Mouse (Mus musculus): ENCODE results near the gene Krtap10-10.

The Krtap10-10 gene

GRCm38 (mm10) chr10:77869651-77870050 is 33.9 kb downstream of the Krtap10-10 start:
- no peak for DNase-seq

GRCm38 (mm10) chr10:77878985-77879384 is 43.2 kb downstream of the Krtap10-10 start:
- DNase-seq = peak; percentile 37

DNA sequence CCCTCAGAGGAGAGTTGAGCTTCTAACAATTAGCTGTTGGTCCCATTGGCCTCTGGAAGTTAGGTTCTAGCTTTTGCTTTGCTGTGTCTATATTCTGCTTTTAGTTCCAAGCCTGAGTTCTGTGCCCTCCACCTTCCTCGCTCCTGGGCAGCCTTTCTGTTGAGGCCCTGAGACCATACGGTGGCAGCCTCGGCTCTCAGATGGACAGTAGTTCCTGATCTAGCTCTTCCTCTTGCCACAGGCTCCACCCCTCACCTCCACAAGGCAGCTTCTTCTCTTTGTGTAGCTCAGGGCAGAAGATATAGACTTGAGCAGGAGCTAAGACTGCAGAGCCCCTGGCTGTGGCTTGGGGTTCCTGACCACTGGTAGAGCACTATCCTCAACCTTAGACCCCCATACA is 44.6 kb downstream of the Krtap10-10 start:
- no peak for DNase-seq

GRCm38 (mm10) chr10:77882553-77882952 is 46.8 kb downstream of the Krtap10-10 start:
- no peak for DNase-seq

DNA sequence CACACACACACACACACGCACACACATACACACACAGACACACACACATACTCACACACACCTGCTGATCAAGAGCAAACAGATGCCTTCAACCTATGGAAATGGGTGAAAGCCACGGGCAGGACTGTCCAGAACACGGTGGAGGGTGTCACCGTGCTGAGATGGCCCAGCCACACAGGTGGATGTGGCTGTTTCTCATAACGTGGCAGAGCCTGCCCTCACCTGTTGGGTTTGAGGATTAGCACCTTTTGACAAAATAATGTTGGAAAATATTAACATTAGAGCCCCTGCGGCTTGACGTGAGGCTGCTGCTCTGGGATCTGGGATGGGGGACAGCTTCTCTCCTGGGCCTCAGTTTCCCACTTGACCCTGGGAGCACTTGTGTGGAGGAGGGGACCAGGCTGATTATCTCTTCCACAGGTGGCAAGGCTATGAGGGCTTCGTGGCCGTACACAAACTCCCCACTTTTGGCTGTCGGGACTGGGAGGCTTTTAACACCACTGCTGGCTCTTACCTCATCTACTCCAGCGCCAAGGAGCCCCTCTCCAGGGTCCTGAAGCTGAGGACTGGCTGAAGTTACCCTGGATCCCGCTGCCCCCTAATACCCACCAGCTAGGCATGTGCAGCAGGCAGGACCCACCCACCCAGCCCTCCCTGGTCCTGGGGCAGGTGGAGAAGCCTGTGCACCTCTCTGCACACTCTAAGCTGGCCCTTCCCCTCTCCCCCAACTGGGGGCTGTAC is 50.4 kb downstream of the Krtap10-10 start:
- no peak for DNase-seq
